Mouse (Mus musculus) MEL (cell line): ENCODE data around the gene Ube2j1.

Experiments
- BHLHE40 ChIP-seq: IDR thresholded peaks from 2 replicates; pipeline ENCODE4 v1.6.1; 2012; ENCODE audit warnings: low read depth, mild to moderate bottlenecking, inconsistent platforms, low read length, improper control_type of control experiment, borderline replicate concordance
- CHD1 ChIP-seq: IDR thresholded peaks from 2 replicates; pipeline ENCODE4 v1.6.1; 2012; ENCODE audit warnings: low read depth, mild to moderate bottlenecking, inconsistent platforms, low read length, improper control_type of control experiment
- CTCF ChIP-seq, 3 experiments: IDR thresholded peaks in 2 of 3; conservative IDR thresholded peaks in 1 of 3; 2 replicates each; pipeline ENCODE4 v1.5.1; 2011 to 2012; ENCODE audit warnings: low read length in 3 of 3, low read depth in 2 of 3, mild to moderate bottlenecking in 2 of 3, improper control_type of control experiment in 1 of 3, inconsistent platforms in 1 of 3, mixed read lengths in 1 of 3, moderate library complexity in 1 of 3; ENCODE audit not compliant: control insufficient read depth in 1 of 3, insufficient read depth in 1 of 3, poor library complexity in 1 of 3, severe bottlenecking in 1 of 3
- EP300 ChIP-seq, 2 experiments: IDR thresholded peaks; 2 replicates each; pipeline ENCODE4 v1.6.1; 2011; ENCODE audit warnings: improper control_type of control experiment in 2 of 2, low read length in 2 of 2, low read depth in 1 of 2, mild to moderate bottlenecking in 1 of 2
- JUND ChIP-seq: IDR thresholded peaks from 2 replicates; pipeline ENCODE4 v1.6.1; 2011; ENCODE audit warnings: low read depth, mild to moderate bottlenecking, improper control_type of control experiment, low read length
- MAX ChIP-seq: IDR thresholded peaks from 2 replicates; pipeline ENCODE4 v1.6.1; 2011; ENCODE audit warnings: low read length, improper control_type of control experiment
- MXI1 ChIP-seq: IDR thresholded peaks from 2 replicates; pipeline ENCODE4 v1.6.1; 2011; ENCODE audit warnings: mild to moderate bottlenecking, low read depth, low read length, improper control_type of control experiment
- POLR2A ChIP-seq, 2 experiments: IDR thresholded peaks; 2 replicates each; pipeline ENCODE4 v1.6.1; 2011 to 2012; ENCODE audit warnings: low read length in 2 of 2, mild to moderate bottlenecking in 2 of 2, control low read depth in 1 of 2, improper control_type of control experiment in 1 of 2, low read depth in 1 of 2, moderate library complexity in 1 of 2; ENCODE audit not compliant: control insufficient read depth in 1 of 2, insufficient read depth in 1 of 2, poor library complexity in 1 of 2
- TAL1 ChIP-seq: IDR thresholded peaks from 2 replicates; pipeline ENCODE4 v1.6.1; 2012; ENCODE audit warnings: mild to moderate bottlenecking, inconsistent platforms, low read length, moderate library complexity, mixed read lengths
- TBP ChIP-seq: IDR thresholded peaks from 2 replicates; pipeline ENCODE4 v1.8.0; 2011; ENCODE audit warnings: low read depth, low read length, improper control_type of control experiment
- TCF12 ChIP-seq: IDR thresholded peaks from 2 replicates; pipeline ENCODE4 v1.6.1; 2014; ENCODE audit warnings: low read depth, mild to moderate bottlenecking, inconsistent platforms, low read length, improper control_type of control experiment, moderate library complexity
- USF2 ChIP-seq, 2 experiments: IDR thresholded peaks; 2 replicates each; pipeline ENCODE4 v1.6.1; 2011 to 2012; ENCODE audit warnings: improper control_type of control experiment in 2 of 2, low read length in 2 of 2, borderline replicate concordance in 1 of 2, inconsistent platforms in 1 of 2, low read depth in 1 of 2, mild to moderate bottlenecking in 1 of 2; ENCODE audit not compliant: insufficient read depth in 1 of 2

DNA sequence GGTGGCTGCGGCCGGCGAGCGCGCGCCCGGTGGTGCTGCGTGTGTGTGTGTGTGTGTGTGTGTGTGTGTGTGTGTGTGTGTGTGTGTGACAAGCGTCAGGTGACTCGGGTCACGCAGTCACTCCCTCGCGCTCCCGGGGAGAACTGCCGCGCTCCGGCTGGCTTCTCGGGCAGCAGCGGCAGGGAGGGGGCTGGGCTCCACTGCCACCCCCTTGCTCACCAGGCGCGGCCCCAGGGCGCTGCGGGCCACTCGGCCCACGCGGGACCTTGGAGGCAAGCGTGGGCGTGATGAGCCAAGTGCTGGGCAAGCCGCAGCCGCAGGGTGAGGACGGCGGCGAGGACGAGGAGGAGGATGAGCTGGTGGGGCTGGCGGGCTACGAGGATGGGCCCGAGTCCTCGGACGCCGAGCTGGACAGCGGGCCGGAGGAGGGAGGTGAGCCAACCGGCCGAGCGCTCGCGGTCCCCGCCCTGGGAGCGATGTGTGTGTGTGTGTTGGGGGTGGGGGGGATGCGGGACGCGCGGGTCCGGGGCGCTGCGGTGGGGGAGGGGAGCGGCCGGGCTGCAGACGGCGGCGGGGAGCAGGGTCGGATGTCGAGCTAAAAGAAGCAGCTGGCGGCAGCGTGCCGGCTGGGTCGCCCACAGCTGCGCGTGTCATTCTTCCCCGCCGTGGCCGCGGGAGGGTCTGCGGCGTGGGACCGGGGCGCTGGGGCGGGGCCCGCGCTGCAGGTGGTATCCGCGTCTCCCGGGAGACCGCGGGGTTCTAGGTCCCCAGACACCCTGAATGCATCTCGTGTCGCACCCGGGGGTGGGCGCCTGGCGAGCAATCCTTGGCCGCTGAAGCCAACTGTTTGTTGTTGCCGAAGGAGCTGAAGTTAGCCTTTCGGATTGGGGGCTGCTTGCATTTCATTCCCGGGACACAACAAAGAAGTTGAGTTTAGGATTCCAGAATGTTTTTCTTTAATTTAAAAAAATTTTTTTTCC lies 47.8 kb upstream of the Ube2j1 start:
- TF ChIP-seq EP300 (IDR thresholded peaks at IDR 0.05; ENCODE audit: low read depth in 1 of 2, low read length in 2 of 2) (no peak), CTCF (IDR thresholded peaks at IDR 0.05 in 2 of 3, conservative IDR thresholded peaks at IDR 0.05 in 1 of 3; ENCODE audit: control insufficient read depth in 1 of 3, insufficient read depth in 1 of 3, low read depth in 2 of 3, low read length in 3 of 3, poor library complexity in 1 of 3, severe bottlenecking in 1 of 3) (no peak), TBP (no peak), MXI1 (no peak), POLR2A (IDR thresholded peaks at IDR 0.05; ENCODE audit: control insufficient read depth in 1 of 2, insufficient read depth in 1 of 2, low read depth in 1 of 2, low read length in 2 of 2, poor library complexity in 1 of 2) (0 out of 4 replicates have a peak, but pooled peaks of 1 of the 2 experiments have one; percentile 25), TCF12 (no peak), USF2 (IDR thresholded peaks at IDR 0.05; ENCODE audit: borderline replicate concordance in 1 of 2, insufficient read depth in 1 of 2, low read depth in 1 of 2, low read length in 2 of 2) (no peak), MAX (no peak), TAL1 (no peak), BHLHE40 (no peak), JUND (no peak), CHD1 (no peak)
